Mouse (Mus musculus) liver, adult 2 months (tissue): ENCODE data around the gene Cd300lg. TPM values are rescaled to one million over a fixed set of nuclear protein-coding genes. Genes with fewer than 3 reads are reported as not detected.
A peak's percentile ranks its signal among the peaks of the same experiment; 100 is the strongest.

ENCODE experiments used
- DNase-seq: peaks from one replicate; pipeline ENCODE4 v3.0.0-alpha.2; 2011; ENCODE audit warnings: low read depth, low spot score; ENCODE audit errors: extremely low read depth
- H3K27ac ChIP-seq: fragments of 200-500 bp; replicated peaks from 2 replicates; pipeline ENCODE4 v1.5.1; 2012; ENCODE audit warnings: low read depth, mild to moderate bottlenecking, control low read depth, inconsistent platforms, low read length; ENCODE audit not compliant: insufficient read depth
- H3K27me3 ChIP-seq: fragments of 200-500 bp; 2 replicates; pipeline ENCODE4 v1.6.1; 2012; ENCODE audit warnings: mild to moderate bottlenecking, moderate library complexity, low read length, inconsistent platforms; ENCODE audit not compliant: control insufficient read depth, insufficient read depth
- H3K36me3 ChIP-seq: fragments of 200-500 bp; 2 replicates; pipeline ENCODE4 v1.6.1; 2012; ENCODE audit warnings: low read length, inconsistent platforms; ENCODE audit not compliant: control insufficient read depth, insufficient read depth
- H3K4me1 ChIP-seq: fragments of 200-500 bp; 2 replicates; pipeline ENCODE4 v1.6.1; 2011; ENCODE audit warnings: low read length; ENCODE audit not compliant: control insufficient read depth, insufficient read depth
- H3K4me3 ChIP-seq: fragments of 200-500 bp; 2 replicates; pipeline ENCODE4 v1.5.1; 2011; ENCODE audit warnings: low read depth, mild to moderate bottlenecking, control low read depth, low read length, moderate library complexity; ENCODE audit not compliant: insufficient read depth
- H3K79me2 ChIP-seq: fragments of 200-500 bp; 2 replicates; pipeline ENCODE4 v1.6.1; 2012; ENCODE audit warnings: inconsistent platforms, mild to moderate bottlenecking, low read length, moderate library complexity; ENCODE audit not compliant: control insufficient read depth, insufficient read depth
- H3K9ac ChIP-seq: fragments of 200-500 bp; 2 replicates; pipeline ENCODE4 v1.6.1; 2012; ENCODE audit warnings: low read depth, mild to moderate bottlenecking, control low read depth, inconsistent platforms, low read length
- CTCF ChIP-seq: fragments of 200-500 bp; IDR thresholded peaks from 2 replicates; pipeline ENCODE4 v1.5.1; 2011; ENCODE audit warnings: low read depth, low read length, control low read depth
- POLR2A ChIP-seq: fragments of 200-500 bp; IDR thresholded peaks from 2 replicates; pipeline ENCODE4 v1.6.1; 2011; ENCODE audit warnings: low read length, control low read depth; ENCODE audit not compliant: insufficient read depth; ENCODE audit errors: extremely low read depth
- WGBS: fragments of 180-500 bp; shearing (Covaris S2); methylation state at CpG from one replicate; pipeline ENCODE4 v1.1.7; 2018; 5-methylcytosine and 5-hydroxymethylcytosine counted together
- polyA plus RNA-seq: library from polyadenylated mRNA; depleted of rRNA; stranded (reverse); fragments of >200 nt; gene quantifications from 2 replicates; pipeline ENCODE4 v1.2.3, GENCODE M21; 2012; rRNA removed
- total RNA-seq: library from RNA; depleted of rRNA; stranded (reverse); fragments of >200 nt; gene quantifications from 2 replicates; pipeline ENCODE4 v1.2.3, GENCODE M21; 2014; rRNA removed

Cd300lg gene
- total RNA-seq (8.4 and 11.1 TPM in 2 replicates), polyA plus RNA-seq (12.2 and 13.3 TPM in 2 replicates)

DNA sequence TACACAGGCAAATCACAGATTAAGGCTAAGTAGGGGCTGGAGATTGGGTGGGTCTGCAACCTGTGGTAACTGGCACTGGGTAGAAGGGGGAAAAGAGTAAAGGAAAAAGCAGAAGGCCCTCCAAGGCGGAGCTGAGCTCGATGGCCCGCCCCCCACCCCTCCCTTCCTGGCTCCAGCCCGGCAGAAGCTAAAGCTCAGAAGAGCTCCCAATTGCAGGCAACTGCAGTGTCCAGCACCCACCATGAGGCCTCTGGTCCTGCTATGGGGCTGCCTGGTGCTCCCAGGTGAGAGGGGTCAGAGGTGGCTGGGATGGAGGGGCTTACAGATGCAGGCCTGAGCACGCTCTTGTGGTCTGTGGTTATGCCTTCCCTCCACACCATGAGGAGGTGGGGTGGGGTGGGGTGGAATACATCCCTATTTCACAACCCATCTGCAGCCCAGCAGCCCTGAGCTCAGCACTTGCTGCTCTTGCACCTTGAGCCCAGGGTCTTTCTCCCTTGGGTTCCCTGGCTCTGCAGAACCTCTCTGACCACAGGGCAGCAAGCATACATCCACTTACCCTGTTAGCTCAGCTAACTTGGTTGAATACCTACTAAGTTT lies at the start of gene Cd300lg:
Cd300lg (plus strand) TSS at position 160 of the 600 bp plus-strand sequence.
- Histone ChIP-seq H3K4me3 (peak within 1 kb of the TSS; percentile 53), H3K79me2 (no peaks in the 10 kb centered on the region), H3K9ac (peak within 1 kb of the TSS; percentile 40), H3K27ac (peak within 1 kb of the TSS; percentile 6; the same call in 1 of the 2 replicates), H3K36me3 (no peaks in the 10 kb centered on the region), H3K4me1 (0 out of 2 replicates have a peak, but pooled peaks cover 2% of the 10 kb centered on the region), H3K27me3 (no peaks in the 10 kb centered on the region)
- no peak for DNase-seq
- TF ChIP-seq POLR2A (0 out of 2 replicates have a peak, but pooled peaks have one; percentile 19), CTCF (no peak)
- 55% methylated on average over 5 of the region's 5 CpGs for WGBS

- no peaks in the 10 kb centered on the region for H3K79me2 ChIP-seq
- WGBS: 70% methylated on average over 3 of the region's 3 CpGs
- H3K36me3 ChIP-seq: no peaks in the 10 kb centered on the region
- no peak overlapping the region for H3K27ac ChIP-seq
- H3K9ac ChIP-seq: no peak overlapping the region
- peaks cover 4% of the 10 kb centered on the region; the same call in 1 of the 2 replicates for H3K4me1 ChIP-seq
- TF ChIP-seq CTCF (no peak), POLR2A (no peak)
- no peaks in the 10 kb centered on the region for H3K27me3 ChIP-seq
- no peak overlapping the region for H3K4me3 ChIP-seq
- no peak for DNase-seq
Observed at GRCm38 (mm10) chr11:101991813-101992212, 49.5 kb upstream of the Cd300lg start.

GRCm38 (mm10) chr11:101992411-101992810 lies 48.9 kb upstream of the Cd300lg start:
- DNase-seq: no peak
- Histone ChIP-seq H3K4me3 (no peak overlapping the region), H3K9ac (no peak overlapping the region), H3K36me3 (no peaks in the 10 kb centered on the region), H3K27ac (no peak overlapping the region), H3K27me3 (no peaks in the 10 kb centered on the region), H3K4me1 (peaks cover 2% of the 10 kb centered on the region; the same call in 1 of the 2 replicates), H3K79me2 (no peaks in the 10 kb centered on the region)
- 94% methylated on average over 7 of the region's 7 CpGs for WGBS
- TF ChIP-seq CTCF: no peak
- no peak for TF ChIP-seq POLR2A

GRCm38 (mm10) chr11:101994100-101994499 lies 47.2 kb upstream of the Cd300lg start:
- Histone ChIP-seq H3K9ac (no peak overlapping the region), H3K4me1 (no peaks in the 10 kb centered on the region), H3K79me2 (no peaks in the 10 kb centered on the region), H3K27ac (no peak overlapping the region), H3K4me3 (no peak overlapping the region), H3K27me3 (no peaks in the 10 kb centered on the region), H3K36me3 (no peaks in the 10 kb centered on the region)
- WGBS: 72% methylated on average over 8 of the region's 8 CpGs
- TF ChIP-seq CTCF (no peak), POLR2A (no peak)
- no peak for DNase-seq

- DNase-seq: no peak
- Histone ChIP-seq H3K27me3 (no peaks in the 10 kb centered on the region), H3K79me2 (no peaks in the 10 kb centered on the region), H3K27ac (no peak overlapping the region), H3K36me3 (no peaks in the 10 kb centered on the region), H3K9ac (no peak overlapping the region), H3K4me1 (no peaks in the 10 kb centered on the region), H3K4me3 (no peak overlapping the region)
- TF ChIP-seq CTCF (no peak), POLR2A (no peak)
- 94% methylated on average over 7 of the region's 7 CpGs for WGBS
Observed at GRCm38 (mm10) chr11:101995938-101996337, 45.4 kb upstream of the Cd300lg start.

GRCm38 (mm10) chr11:101998258-101998657 lies 43.1 kb upstream of the Cd300lg start:
- Histone ChIP-seq H3K36me3 (no peaks in the 10 kb centered on the region), H3K27me3 (no peaks in the 10 kb centered on the region), H3K79me2 (no peaks in the 10 kb centered on the region), H3K27ac (no peak overlapping the region), H3K9ac (no peak overlapping the region), H3K4me3 (no peak overlapping the region), H3K4me1 (no peaks in the 10 kb centered on the region)
- TF ChIP-seq POLR2A (no peak), CTCF (no peak)
- DNase-seq: no peak
- WGBS: 51% methylated on average over 5 of the region's 5 CpGs
